ENCODE assay signal across 28 mouse cellular contexts in genomic region chr5:25540921-25541320, GRCm38 (mm10). TPM values are rescaled to one million over a fixed set of nuclear protein-coding genes. Genes with fewer than 3 reads are reported as not detected.
DNase-seq lines count a peak whose midpoint lies in the region; ATAC-seq and TF ChIP-seq lines count a peak whose summit lies in the region.
"Had no signal": no experiment of that assay in that cellular context is flagged by ENCODE, and none has a peak within 500 bp of the region (broad histone marks: within the 10 kb centered on the region; RNA-seq: fewer than 3 reads in every experiment).

No protein-coding gene starts in this region.

- DNase-seq in heart, adult 11 months, result peak; percentile 7
- no peak for DNase-seq in heart, adult 18-20 months
- DNase-seq in liver, postnatal 0 days, result peak; percentile 0
- DNase-seq in liver, result no peak
- peak; percentile 4 for DNase-seq in limb, embryonic 11.5 days (ENCODE audit: low spot score)
- no peak for DNase-seq in kidney, postnatal 36 days
- DNase-seq: adrenal gland, adult 8-10 months; adrenal gland, postnatal 25 days; cerebellum, adult 11-12 months; cerebellum, adult 9-10 months; cerebellum, postnatal 14 days; gastrocnemius, postnatal 25 days; heart, postnatal 14 days; heart, postnatal 4 days had no signal

- no peaks in the 10 kb centered on the region for H3K27me3 ChIP-seq in liver, postnatal 0 days (ENCODE audit: insufficient read depth, low read length)
- H3K27me3 ChIP-seq in limb, embryonic 11.5 days (ENCODE audit: control insufficient read depth, insufficient read depth, low read length), result no peaks in the 10 kb centered on the region
- H3K27me3 ChIP-seq: embryonic facial prominence, embryonic 12.5 days; forebrain, embryonic 12.5 days; forebrain, embryonic 15.5 days; heart, embryonic 13.5 days had no signal

- H3K36me3 ChIP-seq in liver, postnatal 0 days (replicated peaks; ENCODE audit: insufficient read depth, low read length), result no peaks in the 10 kb centered on the region
- no peaks in the 10 kb centered on the region for H3K36me3 ChIP-seq in limb, embryonic 11.5 days (ENCODE audit: control insufficient read depth, insufficient read depth, low read length)
- H3K36me3 ChIP-seq: embryonic facial prominence, embryonic 12.5 days; forebrain, embryonic 12.5 days; forebrain, embryonic 15.5 days; heart, embryonic 13.5 days had no signal

- ATAC-seq in liver, postnatal 0 days, result no peak
- no peak for ATAC-seq in limb, embryonic 11.5 days (ENCODE audit: insufficient number of reproducible peaks, low FRiP score, low TSS enrichment, low read depth)
- ATAC-seq: activated CD4-positive, CD25-positive, alpha-beta regulatory T cell, adult 4 months; CD4-positive, CD25-positive, alpha-beta regulatory T cell, adult 4 months; forebrain, embryonic 15.5 days; hindbrain, postnatal 0 days; inflammation-experienced regulatory T-cells, adult 6 months; intestine, embryonic 16.5 days had no signal

- TF ChIP-seq CTCF in liver, postnatal 0 days (IDR thresholded peaks at IDR 0.05; ENCODE audit: low read depth), result no peak

- no peaks in the 10 kb centered on the region for H3K4me1 ChIP-seq in liver, postnatal 0 days (ENCODE audit: insufficient read depth)
- H3K4me1 ChIP-seq in limb, embryonic 11.5 days (ENCODE audit: control insufficient read depth, insufficient read depth, low read length), result no peaks in the 10 kb centered on the region
- H3K4me1 ChIP-seq: embryonic facial prominence, embryonic 12.5 days; forebrain, embryonic 12.5 days; forebrain, embryonic 15.5 days; heart, embryonic 13.5 days had no signal

- 78% methylated on average over 3 of the region's 3 CpGs for WGBS in liver, postnatal 0 days (ENCODE audit: insufficient replicate concordance)
- 80% methylated on average over 3 of the region's 3 CpGs for WGBS in limb, embryonic 11.5 days

- no peak overlapping the region for H3K4me3 ChIP-seq in liver, postnatal 0 days (ENCODE audit: low read depth, low read length)
- no peak overlapping the region for H3K4me3 ChIP-seq in limb, embryonic 11.5 days (ENCODE audit: low read depth, low read length)
- H3K4me3 ChIP-seq: embryonic facial prominence, embryonic 12.5 days; erythroblast, embryonic 14.5 days; forebrain, embryonic 12.5 days; forebrain, embryonic 15.5 days; heart, embryonic 13.5 days had no signal

- H3K9me3 ChIP-seq in liver, postnatal 0 days (ENCODE audit: low read length), result peaks cover 3% of the 10 kb centered on the region; the same call in 1 of the 2 replicates
- H3K9me3 ChIP-seq in limb, embryonic 11.5 days (ENCODE audit: control insufficient read depth, low read length), result no peaks in the 10 kb centered on the region
- H3K9me3 ChIP-seq: forebrain, embryonic 15.5 days had no signal

- no peak overlapping the region for H3K4me2 ChIP-seq in liver, postnatal 0 days (ENCODE audit: low read depth, low read length)
- no peak overlapping the region for H3K4me2 ChIP-seq in limb, embryonic 11.5 days (ENCODE audit: low read depth, severe bottlenecking)
- H3K4me2 ChIP-seq: embryonic facial prominence, embryonic 12.5 days; forebrain, embryonic 12.5 days; forebrain, embryonic 15.5 days; heart, embryonic 13.5 days; hindbrain, embryonic 14.5 days had no signal

- H3K27ac ChIP-seq in liver, postnatal 0 days (ENCODE audit: low read depth), result no peak overlapping the region
- no peak overlapping the region for H3K27ac ChIP-seq in limb, embryonic 11.5 days (replicated peaks; ENCODE audit: low read depth, low read length)
- H3K27ac ChIP-seq: embryonic facial prominence, embryonic 12.5 days; forebrain, embryonic 12.5 days; forebrain, embryonic 15.5 days; heart, embryonic 13.5 days; hindbrain, embryonic 14.5 days; hindbrain, postnatal 0 days had no signal

- no peak for TF ChIP-seq EP300 in liver, postnatal 0 days (IDR thresholded peaks at IDR 0.05; ENCODE audit: low read depth)

- no peak overlapping the region for H3K9ac ChIP-seq in liver, postnatal 0 days (replicated peaks)
- H3K9ac ChIP-seq in limb, embryonic 11.5 days (ENCODE audit: low read length), result no peak overlapping the region
- H3K9ac ChIP-seq: embryonic facial prominence, embryonic 12.5 days; forebrain, embryonic 12.5 days; forebrain, embryonic 15.5 days; heart, embryonic 13.5 days; hindbrain, embryonic 14.5 days had no signal

RNA-seq across cellular contexts. Expression of gene Cct8l1, which starts 25.1 kb away (rescaled TPM):
- under 1 TPM in 1 of 2 experiments, not detected in 1; 0.13 TPM for total RNA-seq in heart, adult 18-20 months (2021)
- not detected in 2 replicates for polyA plus RNA-seq in liver, postnatal 0 days (2015; fragmentation: Nextera tagmentation; extraction: Ambion mirVana)
- polyA plus RNA-seq in limb, embryonic 11.5 days (2014; fragmentation: Nextera tagmentation; extraction: Ambion mirVana), result not detected in 2 replicates
- total RNA-seq: adrenal gland, postnatal 25 days; heart, postnatal 4 days; hindbrain, postnatal 0 days; MEL had no signal
- polyA plus RNA-seq: activated CD4-positive, CD25-positive, alpha-beta regulatory T cell, adult 4 months; C2C12; CD4-positive, CD25-positive, alpha-beta regulatory T cell, adult 4 months; embryonic facial prominence, embryonic 12.5 days; erythroblast, embryonic 14.5 days; forebrain, embryonic 15.5 days; heart, embryonic 13.5 days; hindbrain, embryonic 11.5 days; hindbrain, embryonic 14.5 days; hindbrain, postnatal 0 days; intestine, embryonic 16.5 days had no signal

RNA-seq across cellular contexts. Expression of gene Kmt2c, which starts 42.3 kb away (rescaled TPM):
- 10 to 100 TPM; 41.8 to 45.0 TPM for total RNA-seq in heart, adult 18-20 months (2021)
- polyA plus RNA-seq in liver, postnatal 0 days (2015; fragmentation: Nextera tagmentation; extraction: Ambion mirVana), result 3.7 and 4.1 TPM in 2 replicates
- polyA plus RNA-seq in limb, embryonic 11.5 days (2014; fragmentation: Nextera tagmentation; extraction: Ambion mirVana), result 14.2 and 16.6 TPM in 2 replicates

Comparison
In these comparisons a context has a peak if more than half of its experiments do, and no peak if none do; other contexts are left out.
1. DNase-seq: peak in heart, adult 11 months (single experiment), liver, postnatal 0 days (single experiment) and limb, embryonic 11.5 days (single experiment); none in heart, adult 18-20 months (0 of 2), liver (single experiment) and kidney, postnatal 36 days (0 of 2).